Mouse (Mus musculus) olfactory bulb, adult 2 months (tissue): ENCODE measurements around the gene Olfr1246.

Source experiments
- CTCF ChIP-seq: fragments of 200-500 bp; IDR thresholded peaks from 2 replicates; pipeline ENCODE4 v1.5.1; 2012; ENCODE audit warnings: low read depth, mild to moderate bottlenecking, low read length, moderate library complexity; ENCODE audit not compliant: insufficient read depth
- POLR2A ChIP-seq: fragments of 200-500 bp; IDR thresholded peaks from 2 replicates; pipeline ENCODE4 v1.6.1; 2012; ENCODE audit warnings: mild to moderate bottlenecking, low read depth, low read length, moderate library complexity; ENCODE audit not compliant: insufficient read depth

- TF ChIP-seq CTCF (no peak), POLR2A (no peak)
Observed at GRCm38 (mm10) chr2:89544516-89544915, 48.4 kb downstream of the Olfr1246 start.
